Mouse (Mus musculus): ENCODE measurements around the gene Kansl1l.

DNA sequence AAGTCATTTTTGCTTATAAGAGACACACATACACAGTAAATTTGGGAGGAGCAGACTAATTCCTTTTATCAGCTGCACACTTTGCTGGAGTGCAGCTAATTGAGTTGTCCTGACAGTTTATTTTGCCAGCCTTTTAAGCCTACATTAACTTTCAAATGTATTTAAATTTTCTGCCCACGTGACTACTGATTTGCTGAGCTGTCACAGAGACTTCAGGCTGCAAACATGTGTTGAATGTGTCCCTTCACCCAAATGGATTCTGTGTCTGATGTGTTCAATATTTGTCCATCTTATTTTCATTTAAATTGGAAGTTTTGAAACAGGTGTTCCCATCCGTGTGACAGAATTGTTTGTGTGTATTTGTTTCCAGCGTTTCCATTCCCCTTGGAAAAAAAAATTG lies 125.6 kb downstream of the Kansl1l start:
- TF ChIP-seq POLR2AphosphoS5 (IDR thresholded peaks at IDR 0.05; ENCODE audit: borderline replicate concordance, low read depth, low read length) (no peak), CTCF (IDR thresholded peaks at IDR 0.05 in 2 of 3, conservative IDR thresholded peaks at IDR 0.05 in 1 of 3; ENCODE audit: control insufficient read depth in 1 of 3, insufficient read depth in 1 of 3, low read depth in 2 of 3, low read length in 3 of 3, poor library complexity in 1 of 3, severe bottlenecking in 1 of 3) (no peak), GATA1 (IDR thresholded peaks at IDR 0.05; ENCODE audit: low read depth, low read length) (no peak), ZNF384 (IDR thresholded peaks at IDR 0.05; ENCODE audit: low read depth, low read length) (no peak), USF1 (IDR thresholded peaks at IDR 0.05; ENCODE audit: low read depth, low read length) (peak; percentile 67), ZC3H11A (IDR thresholded peaks at IDR 0.05; ENCODE audit: low read depth, low read length) (no peak), GABPA (IDR thresholded peaks at IDR 0.05; ENCODE audit: low read depth, low read length) (no peak), ELF1 (IDR thresholded peaks at IDR 0.05; ENCODE audit: low read depth, low read length) (no peak), POLR2A (IDR thresholded peaks at IDR 0.05; ENCODE audit: control insufficient read depth in 1 of 2, insufficient read depth in 1 of 2, low read depth in 1 of 2, low read length in 2 of 2, poor library complexity in 1 of 2) (no peak), MEF2A (IDR thresholded peaks at IDR 0.05; ENCODE audit: extremely low read depth, insufficient replicate concordance, low read depth, low read length, poor library complexity, severe bottlenecking) (no peak), TCF12 (IDR thresholded peaks at IDR 0.05; ENCODE audit: low read depth, low read length) (no peak)

Measured in MEL (cell line).